Mouse (Mus musculus) stomach, embryonic 14.5 days (tissue): ENCODE measurements around the gene Tmed2. TPM values are rescaled to one million over a fixed set of nuclear protein-coding genes. Genes with fewer than 3 reads are reported as not detected.

Source experiments
- polyA plus RNA-seq: library from polyadenylated mRNA; unstranded; fragments of >200 nt; fragmentation: Nextera tagmentation; extraction: Ambion mirVana; gene quantifications from 2 replicates; pipeline ENCODE4 v1.2.1, GENCODE M21; 2014

Tmed2 gene
- polyA plus RNA-seq, 1 experiment from 2014 or later, result 519 TPM

Other genes with a start within 250 kb of the Tmed2 start
- gene Mphosph9, start 212.7 kb upstream of the Tmed2 start, polyA plus RNA-seq, result 18.3 and 20.2 TPM in 2 replicates
- gene 2810006K23Rik, start 212.6 kb upstream of the Tmed2 start, polyA plus RNA-seq, result 9.1 and 10.8 TPM in 2 replicates
- gene Cdk2ap1, start 177.6 kb upstream of the Tmed2 start, polyA plus RNA-seq, result 50.8 and 53.7 TPM in 2 replicates
- 95.3 and 104 TPM in 2 replicates for gene Sbno1, start 114.7 kb upstream of the Tmed2 start, polyA plus RNA-seq
- gene Kmt5a, start 100.8 kb upstream of the Tmed2 start, polyA plus RNA-seq, result 52.9 and 59.8 TPM in 2 replicates
- 30.6 and 31.7 TPM in 2 replicates for gene Rilpl2, start 62.3 kb upstream of the Tmed2 start, polyA plus RNA-seq
- gene Snrnp35, start 57.6 kb upstream of the Tmed2 start, polyA plus RNA-seq, result 11.5 and 14.2 TPM in 2 replicates
- 14.9 and 16.8 TPM in 2 replicates for gene Rilpl1, start 9.3 kb upstream of the Tmed2 start, polyA plus RNA-seq
- 15.3 and 16.4 TPM in 2 replicates for gene Ddx55, start 12.2 kb downstream of the Tmed2 start, polyA plus RNA-seq
- 71.2 and 78.7 TPM in 2 replicates for gene Eif2b1, start 38.4 kb downstream of the Tmed2 start, polyA plus RNA-seq
- gene Gtf2h3, start 38.4 kb downstream of the Tmed2 start, polyA plus RNA-seq, result 72.4 and 73.6 TPM in 2 replicates
- 43.0 and 44.2 TPM in 2 replicates for gene Atp6v0a2, start 87.9 kb downstream of the Tmed2 start, polyA plus RNA-seq
- 0.03 TPM in 1 of 2 replicates, not detected in the other for gene Dnah10, start 184.4 kb downstream of the Tmed2 start, polyA plus RNA-seq